Mouse (Mus musculus) ES-CJ7 (cell line): ENCODE data around the gene Kif27.

ENCODE experiments used
- DNase-seq: peaks from one replicate; pipeline ENCODE4 v3.0.0; 2011; ENCODE audit warnings: low read depth, low spot score

The Kif27 gene

GRCm38 (mm10) chr13:58364353-58365175 is 5.6 kb upstream of the Kif27 start:
- DNase-seq, result no peak

- no peak for DNase-seq
Measured at GRCm38 (mm10) chr13:58359304-58359653, 357 bp upstream of the Kif27 start.

GRCm38 (mm10) chr13:58352996-58353395 is 5.9 kb downstream of the Kif27 start:
- no peak for DNase-seq

- DNase-seq, result no peak
Measured at GRCm38 (mm10) chr13:58350606-58351005, 8.3 kb downstream of the Kif27 start.

GRCm38 (mm10) chr13:58344505-58344904 is 14.4 kb downstream of the Kif27 start:
- DNase-seq, result no peak

GRCm38 (mm10) chr13:58337456-58337855 is 21.5 kb downstream of the Kif27 start:
- no peak for DNase-seq

GRCm38 (mm10) chr13:58334116-58334515 is 24.8 kb downstream of the Kif27 start:
- DNase-seq, result no peak

GRCm38 (mm10) chr13:58317768-58318167 is 41.2 kb downstream of the Kif27 start:
- DNase-seq, result no peak

GRCm38 (mm10) chr13:58314991-58315390 is 43.9 kb downstream of the Kif27 start:
- peak; percentile 20 for DNase-seq

GRCm38 (mm10) chr13:58313758-58314157 is 45.2 kb downstream of the Kif27 start:
- DNase-seq, result peak; percentile 44

- peak; percentile 45 for DNase-seq
Measured at GRCm38 (mm10) chr13:58311351-58311750, 47.6 kb downstream of the Kif27 start.

- no peak for DNase-seq
Measured at GRCm38 (mm10) chr13:58309499-58309898, 49.4 kb downstream of the Kif27 start.

- peak; percentile 72 for DNase-seq
Measured at GRCm38 (mm10) chr13:58307453-58307852, 51.5 kb downstream of the Kif27 start.

GRCm38 (mm10) chr13:58305230-58305629 is 53.7 kb downstream of the Kif27 start:
- DNase-seq, result no peak

GRCm38 (mm10) chr13:58302421-58303145 is 56.3 kb downstream of the Kif27 start:
- DNase-seq, result no peak

GRCm38 (mm10) chr13:58301961-58302360 is 57.0 kb downstream of the Kif27 start:
- no peak for DNase-seq

- peak; percentile 76 for DNase-seq
Measured at GRCm38 (mm10) chr13:58298756-58299155, 60.2 kb downstream of the Kif27 start.

- no peak for DNase-seq
Measured at GRCm38 (mm10) chr13:58295582-58295981, 63.3 kb downstream of the Kif27 start.

GRCm38 (mm10) chr13:58292811-58293210 is 66.1 kb downstream of the Kif27 start:
- DNase-seq, result no peak

- DNase-seq, result no peak
Measured at GRCm38 (mm10) chr13:58289308-58289707, 69.6 kb downstream of the Kif27 start.

GRCm38 (mm10) chr13:58287822-58288221 is 71.1 kb downstream of the Kif27 start:
- DNase-seq, result peak; percentile 82

GRCm38 (mm10) chr13:58283466-58283865 is 75.5 kb downstream of the Kif27 start:
- DNase-seq, result no peak

- DNase-seq, result peak; percentile 40
Measured at GRCm38 (mm10) chr13:58281936-58282335, 77.0 kb downstream of the Kif27 start.
